Mouse (Mus musculus): ENCODE data around the gene Gm11444.

Gm11444 gene

DNA sequence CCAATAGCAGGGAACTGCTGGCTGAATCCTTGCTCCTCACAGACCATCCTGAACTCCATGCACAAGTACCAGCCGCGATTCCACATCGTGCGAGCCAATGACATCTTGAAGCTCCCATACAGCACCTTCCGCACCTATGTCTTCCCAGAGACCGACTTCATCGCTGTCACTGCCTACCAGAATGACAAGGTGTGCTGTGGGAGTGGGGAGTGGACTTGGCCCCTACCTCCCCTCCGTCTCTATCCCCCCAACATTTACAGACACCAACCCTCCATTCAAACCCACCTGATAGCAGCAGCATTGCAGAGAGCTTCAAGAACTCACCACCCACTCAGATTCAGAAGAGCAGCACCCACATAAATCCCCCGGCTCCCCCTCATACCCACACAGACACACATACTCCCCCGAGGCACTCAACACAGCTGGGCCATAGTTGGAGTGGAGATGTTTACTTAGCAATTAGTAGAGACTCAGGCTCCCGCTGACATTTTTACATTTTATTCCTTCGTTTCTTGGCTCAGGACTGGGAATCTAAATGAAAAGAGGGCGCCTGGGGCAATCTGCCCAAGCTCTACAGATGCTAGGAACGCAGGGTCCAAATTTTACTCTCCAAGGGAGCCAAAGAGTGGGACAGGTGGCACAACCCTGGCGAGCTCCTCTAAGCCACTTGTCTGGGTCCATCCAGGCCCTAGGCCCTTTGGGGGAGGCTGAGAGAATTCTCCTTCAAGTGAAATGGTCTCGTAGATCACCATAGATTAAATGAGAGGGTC is 14.2 kb downstream of the Gm11444 start:
- DNase-seq = no peak

DNA sequence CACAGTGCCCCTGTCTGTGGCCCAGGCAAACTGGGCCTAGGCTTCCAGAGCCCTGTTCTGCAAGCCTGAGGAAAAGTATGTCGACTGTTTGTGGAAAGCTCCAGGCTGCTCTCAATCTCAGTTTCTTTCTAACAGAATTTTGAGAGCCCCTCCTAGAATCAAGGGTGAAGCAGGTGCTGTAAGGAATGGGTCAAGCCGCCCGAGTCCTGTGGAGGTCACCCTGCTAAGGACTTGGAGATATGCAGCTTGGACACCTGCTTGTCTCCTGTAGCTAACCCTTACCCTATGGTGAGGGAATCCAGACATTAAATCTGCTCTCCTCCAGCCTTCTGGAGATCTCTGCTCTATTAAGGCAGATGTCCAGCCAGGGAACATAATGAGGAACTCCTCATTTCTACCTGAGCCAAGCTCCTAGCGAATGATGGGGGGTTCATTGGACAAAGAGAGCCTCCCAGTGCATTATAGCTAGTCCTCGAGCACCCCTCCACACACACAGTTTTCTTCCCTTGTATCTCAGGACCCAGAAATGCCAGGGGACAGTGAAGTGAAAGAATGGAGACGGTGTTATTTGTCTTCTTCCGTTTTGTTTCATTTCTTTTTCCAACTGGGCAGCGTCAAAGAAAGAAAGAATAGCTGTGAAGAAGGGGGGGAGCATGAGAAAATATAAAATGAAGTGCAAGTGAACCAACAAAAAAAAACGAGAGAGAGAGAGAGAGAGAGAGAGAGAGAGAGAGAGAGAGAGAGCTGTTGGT is 15.0 kb downstream of the Gm11444 start:
- DNase-seq = no peak

DNA sequence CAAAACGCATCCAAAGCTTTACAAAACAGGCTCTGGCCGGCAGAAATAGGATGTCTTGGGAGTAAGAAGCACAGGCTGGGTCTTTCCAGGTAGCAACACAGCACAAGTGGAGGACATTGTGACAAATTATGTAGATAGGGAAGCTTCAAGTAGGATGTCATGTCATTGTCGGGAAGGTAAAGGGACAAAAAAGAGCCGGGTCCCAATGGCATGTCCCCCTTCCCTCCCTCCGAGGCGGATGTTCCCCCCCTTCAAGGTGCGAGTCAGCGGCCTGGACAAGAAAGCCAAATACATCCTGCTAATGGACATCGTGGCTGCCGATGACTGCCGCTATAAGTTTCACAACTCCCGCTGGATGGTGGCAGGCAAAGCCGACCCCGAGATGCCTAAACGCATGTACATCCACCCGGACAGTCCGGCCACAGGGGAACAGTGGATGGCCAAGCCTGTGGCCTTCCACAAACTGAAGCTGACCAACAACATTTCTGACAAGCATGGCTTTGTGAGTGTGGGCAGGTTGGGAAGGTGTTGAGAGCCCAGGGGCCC is 15.7 kb downstream of the Gm11444 start:
- no peak for DNase-seq

DNA sequence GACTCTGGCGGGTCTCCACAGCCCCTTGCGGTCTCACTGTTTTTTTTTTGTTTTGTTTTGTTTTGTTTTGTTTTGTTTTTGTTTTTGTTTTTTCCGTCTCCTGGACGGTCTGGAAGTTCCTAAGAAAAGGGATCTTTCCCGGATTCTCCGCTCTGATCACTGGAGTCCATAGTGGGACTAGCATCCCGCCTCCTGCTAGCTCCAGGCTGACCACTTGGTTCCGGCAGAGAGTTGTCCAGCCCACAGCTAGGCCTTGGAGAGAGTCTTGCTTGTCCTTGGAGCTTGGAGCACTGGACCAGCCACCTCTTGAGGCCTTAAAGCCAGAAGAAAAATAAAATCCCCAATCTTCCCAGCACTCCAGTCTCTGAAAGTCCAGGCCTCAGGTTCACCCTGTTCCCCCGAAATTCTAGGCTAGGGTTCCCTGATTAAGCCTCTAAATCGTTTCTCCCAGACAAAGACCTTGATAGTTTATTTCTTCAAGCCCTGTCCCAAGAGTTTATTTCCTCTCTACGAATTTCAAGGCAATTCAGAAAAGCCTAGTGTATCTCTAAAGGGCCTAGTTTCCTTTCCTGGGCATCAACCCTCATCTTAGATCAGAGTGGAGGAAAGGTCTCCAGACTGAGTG is 16.3 kb downstream of the Gm11444 start:
- no peak for DNase-seq

DNA sequence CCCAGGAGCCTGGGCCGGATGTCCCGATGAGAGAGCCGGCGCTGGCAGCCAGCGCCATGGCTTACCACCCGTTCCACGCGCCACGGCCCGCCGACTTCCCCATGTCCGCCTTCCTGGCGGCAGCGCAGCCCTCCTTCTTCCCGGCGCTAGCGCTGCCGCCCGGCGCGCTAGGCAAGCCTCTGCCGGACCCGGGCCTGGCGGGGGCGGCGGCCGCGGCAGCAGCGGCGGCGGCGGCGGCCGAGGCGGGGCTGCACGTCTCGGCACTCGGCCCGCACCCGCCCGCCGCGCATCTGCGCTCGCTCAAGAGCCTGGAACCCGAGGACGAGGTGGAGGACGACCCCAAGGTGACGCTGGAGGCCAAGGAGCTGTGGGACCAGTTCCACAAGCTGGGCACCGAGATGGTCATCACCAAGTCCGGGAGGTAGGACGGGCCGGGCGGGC is 17.0 kb downstream of the Gm11444 start:
- DNase-seq = peak in 1 of 2 experiments; percentile 22

DNA sequence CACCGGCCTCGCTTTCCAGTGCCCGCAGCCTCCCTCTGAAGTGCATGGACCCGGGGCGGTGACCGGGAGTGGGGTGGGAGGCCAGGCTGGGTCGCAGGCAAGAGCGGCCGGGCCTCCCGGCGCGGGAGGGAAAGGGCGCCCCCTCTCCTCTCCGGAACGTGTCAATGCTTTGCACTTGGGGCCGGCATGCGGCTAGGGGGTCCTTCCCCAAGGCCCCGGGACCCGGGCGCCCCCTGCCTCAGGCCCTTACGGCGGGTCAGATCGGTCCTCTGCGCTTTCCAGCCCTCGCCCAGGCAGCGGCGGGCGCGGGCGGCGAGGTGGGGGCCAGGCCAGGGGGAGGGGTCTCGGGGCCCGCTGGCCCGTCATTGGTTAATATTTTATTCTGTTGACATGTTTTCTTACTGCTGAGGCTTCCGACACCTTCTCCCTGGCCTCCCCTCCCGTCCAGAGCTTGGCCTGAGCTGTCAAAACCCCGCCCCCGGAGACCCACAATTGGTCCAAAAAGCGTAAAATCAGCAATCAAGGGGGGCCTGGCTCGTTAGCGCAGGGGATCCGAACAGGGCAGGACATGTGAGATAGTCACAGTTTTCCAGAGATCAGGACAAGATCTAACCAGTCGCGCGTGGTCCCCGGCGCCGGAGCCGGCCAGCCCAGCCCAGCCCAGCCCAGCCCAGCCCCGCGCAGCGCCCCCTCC is 17.8 kb downstream of the Gm11444 start, which contains the start of gene Tbx2:
Tbx2 (plus strand) TSS at position 321 of the 694 bp plus-strand sequence.
- peak; percentile 84 to 89 for DNase-seq

DNA sequence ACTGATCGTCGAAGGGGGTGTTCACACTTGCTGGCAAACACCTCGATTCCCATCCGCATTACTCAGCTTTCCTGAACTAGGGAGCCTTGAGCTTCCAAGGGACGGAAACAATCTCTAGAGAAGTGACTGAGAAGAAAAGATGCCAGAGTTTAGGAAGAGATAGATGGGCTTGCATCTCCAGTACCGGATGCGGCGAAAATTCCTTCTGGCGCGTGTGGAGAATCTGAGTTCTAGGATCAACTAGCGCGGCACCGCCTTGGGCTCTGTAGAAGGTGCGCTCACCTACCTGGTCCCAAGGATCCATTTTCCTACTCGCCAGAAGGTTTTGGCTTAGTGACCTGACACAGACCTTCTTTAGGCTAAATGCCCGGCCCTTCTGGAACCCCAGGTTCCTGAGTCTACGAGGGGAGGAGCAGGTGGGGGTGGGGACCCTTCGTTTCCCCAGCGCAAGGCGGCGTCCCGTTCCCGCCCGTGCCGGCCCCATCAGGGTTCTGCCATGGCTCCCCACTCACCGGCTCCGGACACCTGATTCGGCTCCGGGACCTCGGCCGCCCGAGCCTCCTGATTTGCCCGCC is 18.4 kb downstream of the Gm11444 start:
- peak in 1 of 2 experiments; percentile 23 for DNase-seq

DNA sequence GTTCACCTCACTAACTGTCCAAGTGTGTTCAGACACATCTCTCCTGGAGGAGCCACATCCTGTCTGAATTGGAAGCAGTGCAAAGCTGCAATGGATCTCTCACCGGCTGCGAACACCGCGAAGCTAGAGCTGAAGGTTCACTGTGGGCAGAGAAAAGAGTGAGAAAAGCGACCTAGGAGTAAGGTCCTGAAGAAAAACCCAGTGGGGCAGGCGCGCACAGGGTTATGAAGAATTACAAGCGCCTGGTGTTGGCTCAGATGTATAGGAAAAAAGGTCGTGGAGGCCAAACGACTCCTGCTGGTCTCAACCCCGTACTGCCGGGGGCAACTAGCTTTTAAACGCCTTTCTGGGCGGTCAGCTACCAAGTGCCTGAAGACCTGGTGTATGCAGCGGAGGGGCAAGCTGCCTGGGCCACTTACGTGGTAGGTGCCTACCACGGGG is 19.2 kb downstream of the Gm11444 start:
- no peak for DNase-seq

DNA sequence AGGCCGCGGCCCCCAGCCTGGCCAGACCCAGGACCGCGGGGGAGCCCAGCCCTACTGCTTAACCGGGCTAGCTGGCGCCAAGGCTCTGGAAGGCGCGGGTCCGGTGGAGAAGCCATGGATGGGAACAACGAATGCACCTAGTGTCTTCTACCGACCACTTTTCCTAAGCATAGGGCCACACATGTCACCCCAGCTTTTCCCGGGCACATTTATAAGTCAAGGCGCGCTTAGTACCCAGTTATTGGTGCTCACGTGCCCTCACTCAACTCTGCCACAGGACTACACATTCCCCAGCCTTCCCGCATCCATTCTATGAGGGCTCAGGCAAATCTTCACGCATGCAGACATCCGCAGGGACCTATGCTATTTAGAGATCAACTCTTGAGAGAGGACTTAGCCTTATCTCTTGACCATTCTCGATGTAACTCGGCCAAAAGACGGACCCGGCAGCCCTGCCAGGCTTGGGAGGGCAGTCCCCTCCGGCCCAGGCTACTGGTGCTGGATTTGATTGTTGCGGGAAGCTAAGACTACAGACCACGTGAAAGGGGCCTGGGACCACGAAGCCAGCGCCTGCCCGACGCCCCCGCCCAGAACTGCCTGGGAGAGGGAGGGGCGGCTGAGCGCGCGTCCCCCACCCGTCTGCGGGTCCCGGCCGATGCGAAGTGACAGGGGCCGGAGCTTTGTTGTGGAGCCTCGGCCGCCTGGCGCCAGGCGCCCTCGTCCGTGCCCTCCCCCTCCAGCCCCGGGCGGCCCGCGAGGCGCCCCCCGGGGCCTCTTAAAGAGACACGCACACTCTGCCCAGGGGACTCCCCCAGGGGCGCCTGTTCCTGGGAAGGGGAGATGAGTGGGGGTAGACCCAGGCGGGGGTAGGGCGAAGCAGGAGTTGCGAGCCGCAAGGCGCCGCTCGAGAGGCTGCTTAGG is 20.4 kb downstream of the Gm11444 start:
- DNase-seq = peak in 1 of 2 experiments; percentile 24

DNA sequence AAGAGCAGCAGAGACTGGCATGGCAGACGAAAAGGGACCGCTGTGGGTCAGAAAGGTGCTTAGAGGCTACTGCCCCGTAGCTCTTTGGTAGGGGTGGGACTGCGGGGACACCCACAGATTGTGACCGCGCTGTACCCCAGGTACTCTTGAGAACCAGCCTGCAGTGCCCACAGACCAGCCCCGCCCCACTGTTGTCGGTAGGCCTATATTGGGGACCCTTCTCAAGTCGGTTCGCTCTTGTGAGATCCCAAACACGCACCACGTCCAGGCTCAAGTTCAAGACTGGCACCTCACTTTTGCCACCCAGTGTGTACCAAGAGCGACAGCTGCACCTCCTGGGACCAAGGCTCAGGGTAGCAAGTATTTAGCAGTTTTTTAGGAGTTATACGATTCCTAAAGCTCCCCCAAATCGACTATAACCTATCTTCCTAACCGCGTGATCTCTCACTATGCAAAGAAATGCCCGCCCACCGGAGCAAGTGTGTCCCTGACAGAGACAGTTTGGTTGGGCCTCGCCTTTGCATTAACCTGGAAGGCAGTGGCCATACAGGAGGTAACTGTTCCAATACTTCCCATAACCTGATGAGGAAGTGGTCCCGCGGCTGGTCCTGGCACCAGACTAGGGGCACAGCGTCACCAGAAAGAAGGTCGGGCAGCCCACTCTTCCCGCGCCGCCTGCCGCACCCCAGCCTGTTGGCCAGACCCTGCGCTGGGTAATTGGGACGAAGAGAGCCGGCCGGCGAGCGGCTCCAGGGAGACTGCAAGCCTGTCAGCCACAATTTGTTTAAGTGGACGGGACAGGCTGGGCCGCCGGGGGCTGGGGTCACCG is 21.2 kb downstream of the Gm11444 start:
- DNase-seq = no peak

DNA sequence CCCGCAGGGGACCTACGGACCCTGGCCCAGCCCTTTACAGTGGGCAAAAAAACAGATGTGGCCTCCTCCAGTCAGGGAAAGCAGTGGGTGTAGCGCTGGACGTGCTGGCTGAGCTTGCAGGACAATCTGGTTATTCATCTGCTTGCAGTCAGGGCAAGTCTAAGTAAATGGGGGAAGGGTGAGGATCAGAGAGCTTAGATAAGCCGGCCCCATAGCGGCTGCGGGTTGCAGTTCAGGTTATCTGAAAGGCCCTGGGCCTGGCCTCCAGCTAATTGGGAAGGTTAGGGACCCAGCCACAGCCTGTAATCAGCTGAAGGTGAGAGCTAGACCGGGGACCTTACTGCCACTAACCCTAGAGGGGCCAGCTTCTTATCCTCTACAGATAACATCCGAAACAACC is 22.8 kb downstream of the Gm11444 start:
- no peak for DNase-seq

DNA sequence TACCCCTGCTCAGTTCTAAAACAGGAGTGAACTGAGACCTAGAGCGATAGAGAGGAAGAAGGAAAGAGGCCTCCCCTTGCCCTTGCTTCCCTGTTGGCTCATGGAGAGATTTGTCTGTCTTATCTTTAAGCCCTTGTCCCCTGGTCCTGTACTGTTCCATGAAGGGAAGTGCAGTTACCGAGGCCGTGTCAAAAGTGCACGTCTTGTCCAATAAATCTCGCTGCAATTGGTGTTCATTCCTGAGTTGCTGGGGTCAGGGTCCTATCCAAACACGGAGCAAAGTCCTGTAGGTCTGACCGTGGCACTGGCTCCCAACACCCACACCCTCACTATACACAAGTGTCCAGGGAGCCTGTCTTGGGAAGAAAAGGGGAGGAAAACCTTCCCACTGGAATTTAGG is 24.3 kb downstream of the Gm11444 start:
- DNase-seq = no peak

DNA sequence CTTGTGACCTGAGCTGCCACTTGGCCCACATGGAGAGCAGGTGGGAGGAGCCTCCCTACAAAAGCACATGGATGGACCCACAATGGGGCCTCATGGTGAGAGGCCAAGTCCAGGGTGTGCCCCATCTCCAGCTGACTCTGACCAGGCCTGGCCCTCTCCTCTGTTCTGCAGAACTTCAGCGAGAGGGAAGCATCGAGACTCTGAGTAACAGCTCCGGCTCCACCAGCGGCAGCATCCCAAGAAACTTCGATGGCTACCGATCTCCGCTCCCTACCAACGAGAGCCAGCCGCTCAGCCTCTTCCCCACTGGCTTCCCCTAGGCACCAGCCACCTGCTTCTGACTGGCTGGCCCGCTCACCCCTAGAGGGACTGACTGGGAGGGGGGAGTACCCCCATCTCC is 25.1 kb downstream of the Gm11444 start:
- DNase-seq = no peak

DNA sequence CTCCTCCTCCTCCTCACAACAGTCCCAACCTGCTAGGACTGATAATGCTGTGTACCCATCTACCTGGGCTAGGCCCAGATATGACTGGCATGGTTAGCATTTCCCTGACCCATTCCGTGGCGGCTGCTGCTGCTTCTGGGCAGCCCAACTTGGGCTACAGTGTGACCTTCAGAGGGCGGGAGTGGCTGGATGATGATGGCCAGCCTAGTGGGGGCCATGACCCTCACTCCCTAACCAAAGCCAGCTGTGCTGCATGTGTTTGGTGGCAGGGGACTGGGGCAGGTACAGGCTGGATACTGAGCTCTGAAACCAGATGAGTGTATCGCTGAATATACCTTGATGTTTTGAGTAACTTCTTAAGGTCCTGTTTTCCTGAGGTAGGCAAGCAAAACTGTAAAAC is 26.3 kb downstream of the Gm11444 start:
- no peak for DNase-seq

DNA sequence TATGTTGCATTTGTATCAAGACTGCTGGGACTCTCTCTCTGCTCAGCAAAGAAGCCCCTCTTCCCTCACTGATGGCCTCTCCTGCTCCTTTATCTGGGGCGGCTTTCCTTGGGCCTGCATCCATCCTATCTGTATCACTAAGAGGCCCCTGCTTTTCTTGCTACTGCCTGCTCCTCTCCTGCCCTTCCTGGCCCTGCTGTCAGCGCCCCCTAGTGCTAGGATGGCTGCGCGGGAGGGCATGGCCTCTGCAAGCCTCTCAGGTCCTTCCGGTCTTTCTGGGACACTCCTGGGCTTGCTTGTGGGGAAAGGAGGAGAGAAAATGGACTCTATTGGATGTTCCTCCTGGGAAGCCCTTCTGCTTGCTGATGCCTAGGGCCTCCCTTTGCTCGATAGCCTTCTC is 27.0 kb downstream of the Gm11444 start:
- peak; percentile 85 to 91 for DNase-seq

DNA sequence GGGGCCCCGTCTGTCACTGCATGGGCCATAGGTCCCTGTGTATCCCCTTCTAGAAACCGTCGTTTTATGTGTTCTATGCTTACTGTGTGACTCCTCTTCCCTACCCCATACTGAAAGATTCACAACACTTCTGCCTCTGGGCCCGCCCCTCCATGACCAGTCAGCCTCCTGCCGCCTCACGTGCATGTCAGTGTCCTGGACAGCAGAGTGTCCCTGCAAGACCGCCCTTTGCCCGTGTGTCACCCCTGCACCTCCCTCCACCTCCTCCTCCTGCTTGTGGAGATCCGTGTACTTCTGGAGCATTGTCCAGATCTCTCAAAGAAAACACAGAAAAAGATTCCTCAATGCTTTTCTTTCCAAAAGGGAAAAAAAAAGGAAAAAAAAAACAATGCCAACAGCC is 28.5 kb downstream of the Gm11444 start:
- DNase-seq = no peak

DNA sequence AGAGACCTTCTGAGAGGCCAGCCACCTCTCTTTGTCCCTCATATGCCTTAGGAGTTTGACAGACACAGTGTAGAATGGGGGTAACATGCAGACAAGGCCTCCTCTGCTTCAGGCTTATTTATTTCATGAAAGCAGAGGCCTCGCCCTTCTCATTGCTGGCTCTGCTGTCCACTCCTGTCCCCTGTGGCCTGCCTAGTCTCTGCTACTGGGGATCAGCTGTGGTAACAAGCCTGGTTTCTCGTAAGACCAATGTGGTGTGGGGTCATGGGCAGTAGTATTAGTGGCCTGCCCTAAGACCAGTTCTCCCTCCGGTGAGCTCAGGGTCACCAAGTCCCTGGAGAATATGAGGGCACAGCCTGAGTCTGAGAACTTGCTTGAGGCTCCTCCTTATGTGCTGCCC is 29.2 kb downstream of the Gm11444 start:
- no peak for DNase-seq

DNA sequence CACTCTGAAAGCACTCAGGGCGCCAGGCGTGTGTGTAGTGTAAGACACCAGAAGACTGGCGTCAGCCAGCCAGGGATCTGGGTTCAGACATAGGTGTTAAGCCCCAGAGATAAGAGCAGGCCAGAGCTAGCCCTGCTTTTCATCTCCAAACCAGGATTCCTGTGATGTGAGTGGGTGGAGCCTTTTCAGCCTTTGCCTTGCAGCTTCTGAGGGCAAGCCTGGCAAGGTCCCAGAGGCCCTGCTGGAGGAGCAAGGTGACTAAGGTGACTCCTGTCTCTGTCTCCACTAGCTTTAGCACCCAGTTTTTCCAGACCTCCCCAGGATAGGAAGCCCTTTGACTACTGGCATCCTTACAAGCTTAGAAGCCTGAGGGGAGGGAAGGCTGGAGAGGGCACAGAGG is 31.7 kb downstream of the Gm11444 start:
- DNase-seq = no peak

DNA sequence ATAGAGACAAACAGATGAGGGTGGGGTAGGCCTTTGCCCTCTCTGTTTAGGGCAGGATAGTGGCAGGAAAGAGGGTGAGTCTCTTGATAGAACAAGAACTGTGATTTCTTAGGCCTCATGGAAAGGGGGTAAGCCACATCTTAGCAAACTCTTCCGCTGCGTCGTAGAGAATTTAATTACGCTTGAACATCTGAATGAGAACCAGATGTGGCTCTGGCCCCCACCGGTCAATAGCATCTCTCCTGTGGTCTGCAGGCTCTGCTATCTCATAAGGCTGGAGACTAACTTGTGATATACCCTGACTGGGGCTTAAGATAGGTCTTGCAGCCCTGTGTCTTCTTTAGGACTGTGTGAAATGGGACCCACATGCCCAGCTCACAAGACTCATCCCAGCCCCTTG is 33.7 kb downstream of the Gm11444 start:
- no peak for DNase-seq

DNA sequence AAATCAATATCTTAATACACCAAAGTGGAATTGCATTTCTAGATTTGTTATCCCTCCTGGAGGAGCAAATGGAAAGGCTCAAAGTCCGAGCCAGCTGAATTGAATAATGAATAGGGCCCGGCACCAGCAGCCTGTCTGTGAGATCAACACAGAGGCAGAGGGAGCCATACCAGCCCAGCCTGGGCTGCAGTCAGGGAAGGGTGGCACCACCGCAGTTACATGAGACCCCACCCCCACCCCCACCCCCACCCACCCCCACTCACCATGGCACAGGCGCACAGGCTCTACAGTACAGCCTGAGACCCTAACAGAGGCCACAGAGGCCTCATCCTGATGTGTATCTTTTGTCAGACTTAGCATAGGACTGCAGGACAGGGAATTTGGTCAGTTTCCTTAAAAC is 35.5 kb downstream of the Gm11444 start:
- no peak for DNase-seq
